Mouse (Mus musculus): ENCODE results near the gene Nxpe4. TPM values are rescaled to one million over a fixed set of nuclear protein-coding genes. Genes with fewer than 3 reads are reported as not detected.

Nxpe4 gene
- polyA plus RNA-seq, 1 experiment from 2014 or later = 9.0 TPM

GRCm38 (mm10) chr9:48182718-48183414 is 21.0 kb downstream of the Nxpe4 start:
- Histone ChIP-seq H3K4me1 (ENCODE audit: control insufficient read depth, insufficient read depth, low read length) (peaks cover 29% of the 10 kb centered on the region), H3K27ac (ENCODE audit: low read length) (peak overlapping the region; percentile 62; the same call in 1 of the 2 replicates), H3K4me2 (ENCODE audit: low read length) (peak overlapping the region; percentile 19; the same call in 1 of the 2 replicates), H3K27me3 (ENCODE audit: control insufficient read depth, insufficient read depth, low read depth, low read length) (no peaks in the 10 kb centered on the region), H3K9ac (ENCODE audit: low read depth, low read length) (no peak overlapping the region), H3K4me3 (ENCODE audit: low read depth, low read length) (no peak overlapping the region), H3K9me3 (replicated peaks; ENCODE audit: control insufficient read depth, low read length, poor library complexity, severe bottlenecking) (no peaks in the 10 kb centered on the region), H3K36me3 (ENCODE audit: control insufficient read depth, insufficient read depth, low read length) (no peaks in the 10 kb centered on the region)
- 15% methylated on average over 7 of the region's 7 CpGs for WGBS
- peak; percentile 42; the same call in 1 of the 2 replicates for ATAC-seq

- 56% methylated on average over 7 of the region's 7 CpGs for WGBS
- H3K9ac ChIP-seq (ENCODE audit: low read depth, low read length) = no peak overlapping the region
- no peak for ATAC-seq
These were observed 22.5 kb downstream of the Nxpe4 start for GRCm38 (mm10) chr9:48184319-48184718.

GRCm38 (mm10) chr9:48188854-48189253 is 27.0 kb downstream of the Nxpe4 start:
- no peak for ATAC-seq
- no peak overlapping the region for H3K27ac ChIP-seq (ENCODE audit: low read length)
- no peak overlapping the region for H3K4me3 ChIP-seq (ENCODE audit: low read depth, low read length)
- H3K4me2 ChIP-seq (ENCODE audit: low read length) = no peak overlapping the region
- no peaks in the 10 kb centered on the region for H3K9me3 ChIP-seq (replicated peaks; ENCODE audit: control insufficient read depth, low read length, poor library complexity, severe bottlenecking)
- no peak overlapping the region for H3K9ac ChIP-seq (ENCODE audit: low read depth, low read length)
- peaks cover 12% of the 10 kb centered on the region for H3K4me1 ChIP-seq (ENCODE audit: control insufficient read depth, insufficient read depth, low read length)
- 90% methylated on average over 6 of the region's 6 CpGs for WGBS
- no peaks in the 10 kb centered on the region for H3K36me3 ChIP-seq (ENCODE audit: control insufficient read depth, insufficient read depth, low read length)
- H3K27me3 ChIP-seq (ENCODE audit: control insufficient read depth, insufficient read depth, low read depth, low read length) = no peaks in the 10 kb centered on the region

More at GRCm38 (mm10) chr9:48184319-48184718, 22.5 kb downstream of the Nxpe4 start:
- no peaks in the 10 kb centered on the region for H3K27me3 ChIP-seq (ENCODE audit: control insufficient read depth, insufficient read depth, low read depth, low read length)
- peak overlapping the region; percentile 61 for H3K27ac ChIP-seq (ENCODE audit: low read length)
- no peaks in the 10 kb centered on the region for H3K36me3 ChIP-seq (ENCODE audit: control insufficient read depth, insufficient read depth, low read length)
- H3K9me3 ChIP-seq (replicated peaks; ENCODE audit: control insufficient read depth, low read length, poor library complexity, severe bottlenecking) = no peaks in the 10 kb centered on the region
- no peak overlapping the region for H3K4me2 ChIP-seq (ENCODE audit: low read length)
- peaks cover 29% of the 10 kb centered on the region for H3K4me1 ChIP-seq (ENCODE audit: control insufficient read depth, insufficient read depth, low read length)
- no peak overlapping the region for H3K4me3 ChIP-seq (ENCODE audit: low read depth, low read length)

- whole genome bisulfite sequencing = 9% methylated on average over 12 of the region's 12 CpGs
- 0 out of 2 replicates have a peak, but pooled peaks have one; percentile 42 for ATAC-seq
These were observed 35.6 kb downstream of the Nxpe4 start for GRCm38 (mm10) chr9:48197458-48197884.

GRCm38 (mm10) chr9:48210970-48211369 is 49.1 kb downstream of the Nxpe4 start:
- Histone ChIP-seq H3K4me2 (ENCODE audit: low read length) (no peak overlapping the region), H3K27me3 (ENCODE audit: control insufficient read depth, insufficient read depth, low read depth, low read length) (no peaks in the 10 kb centered on the region), H3K4me1 (ENCODE audit: control insufficient read depth, insufficient read depth, low read length) (no peaks in the 10 kb centered on the region), H3K36me3 (ENCODE audit: control insufficient read depth, insufficient read depth, low read length) (no peaks in the 10 kb centered on the region), H3K27ac (ENCODE audit: low read length) (no peak overlapping the region), H3K9ac (ENCODE audit: low read depth, low read length) (no peak overlapping the region), H3K9me3 (replicated peaks; ENCODE audit: control insufficient read depth, low read length, poor library complexity, severe bottlenecking) (no peaks in the 10 kb centered on the region), H3K4me3 (ENCODE audit: low read depth, low read length) (no peak overlapping the region)
- ATAC-seq = no peak
- 91% methylated on average over 6 of the region's 6 CpGs for WGBS

More at GRCm38 (mm10) chr9:48197458-48197884, 35.6 kb downstream of the Nxpe4 start:
- no peaks in the 10 kb centered on the region for H3K9me3 ChIP-seq (replicated peaks; ENCODE audit: control insufficient read depth, low read length, poor library complexity, severe bottlenecking)
- H3K36me3 ChIP-seq (ENCODE audit: control insufficient read depth, insufficient read depth, low read length) = no peaks in the 10 kb centered on the region
- no peak overlapping the region for H3K4me3 ChIP-seq (ENCODE audit: low read depth, low read length)
- H3K9ac ChIP-seq (ENCODE audit: low read depth, low read length) = 0 out of 2 replicates have a peak overlapping the region, but pooled peaks have one; percentile 22
- peaks cover 10% of the 10 kb centered on the region for H3K4me1 ChIP-seq (ENCODE audit: control insufficient read depth, insufficient read depth, low read length)
- H3K27ac ChIP-seq (ENCODE audit: low read length) = 0 out of 2 replicates have a peak overlapping the region, but pooled peaks have one; percentile 18
- H3K4me2 ChIP-seq (ENCODE audit: low read length) = peak overlapping the region; percentile 30; the same call in 1 of the 2 replicates
- H3K27me3 ChIP-seq (ENCODE audit: control insufficient read depth, insufficient read depth, low read depth, low read length) = no peaks in the 10 kb centered on the region

- H3K36me3 ChIP-seq (ENCODE audit: control insufficient read depth, insufficient read depth, low read length) = no peaks in the 10 kb centered on the region
- no peaks in the 10 kb centered on the region for H3K27me3 ChIP-seq (ENCODE audit: control insufficient read depth, insufficient read depth, low read depth, low read length)
- H3K4me1 ChIP-seq (ENCODE audit: control insufficient read depth, insufficient read depth, low read length) = no peaks in the 10 kb centered on the region
- ATAC-seq = no peak
- H3K9ac ChIP-seq (ENCODE audit: low read depth, low read length) = no peak overlapping the region
- H3K4me2 ChIP-seq (ENCODE audit: low read length) = no peak overlapping the region
- H3K27ac ChIP-seq (ENCODE audit: low read length) = no peak overlapping the region
- H3K9me3 ChIP-seq (replicated peaks; ENCODE audit: control insufficient read depth, low read length, poor library complexity, severe bottlenecking) = no peaks in the 10 kb centered on the region
- no peak overlapping the region for H3K4me3 ChIP-seq (ENCODE audit: low read depth, low read length)
- WGBS = 87% methylated on average over 5 of the region's 5 CpGs
These were observed 50.1 kb downstream of the Nxpe4 start for GRCm38 (mm10) chr9:48211912-48212311.

- H3K9ac ChIP-seq (ENCODE audit: low read depth, low read length) = no peak overlapping the region
- 88% methylated on average over 9 of the region's 9 CpGs for WGBS
- no peak overlapping the region for H3K4me3 ChIP-seq (ENCODE audit: low read depth, low read length)
- no peaks in the 10 kb centered on the region for H3K4me1 ChIP-seq (ENCODE audit: control insufficient read depth, insufficient read depth, low read length)
- no peaks in the 10 kb centered on the region for H3K36me3 ChIP-seq (ENCODE audit: control insufficient read depth, insufficient read depth, low read length)
- H3K4me2 ChIP-seq (ENCODE audit: low read length) = no peak overlapping the region
- H3K27me3 ChIP-seq (ENCODE audit: control insufficient read depth, insufficient read depth, low read depth, low read length) = no peaks in the 10 kb centered on the region
- H3K27ac ChIP-seq (ENCODE audit: low read length) = no peak overlapping the region
- ATAC-seq = no peak
- no peaks in the 10 kb centered on the region for H3K9me3 ChIP-seq (replicated peaks; ENCODE audit: control insufficient read depth, low read length, poor library complexity, severe bottlenecking)
These were observed 52.9 kb downstream of the Nxpe4 start for GRCm38 (mm10) chr9:48214751-48215150.

GRCm38 (mm10) chr9:48216091-48217001 is 54.5 kb downstream of the Nxpe4 start:
- Histone ChIP-seq H3K4me3 (ENCODE audit: low read depth, low read length) (no peak overlapping the region), H3K4me1 (ENCODE audit: control insufficient read depth, insufficient read depth, low read length) (no peaks in the 10 kb centered on the region), H3K9me3 (replicated peaks; ENCODE audit: control insufficient read depth, low read length, poor library complexity, severe bottlenecking) (no peaks in the 10 kb centered on the region), H3K27ac (ENCODE audit: low read length) (no peak overlapping the region), H3K4me2 (ENCODE audit: low read length) (no peak overlapping the region), H3K36me3 (ENCODE audit: control insufficient read depth, insufficient read depth, low read length) (no peaks in the 10 kb centered on the region), H3K9ac (ENCODE audit: low read depth, low read length) (no peak overlapping the region), H3K27me3 (ENCODE audit: control insufficient read depth, insufficient read depth, low read depth, low read length) (no peaks in the 10 kb centered on the region)
- 84% methylated on average over 13 of the region's 13 CpGs for WGBS
- ATAC-seq = no peak; the same call in 1 of the 2 replicates

Data from midbrain, embryonic 16.5 days (tissue).